8 mouse cellular contexts compared by ENCODE assay signal in the genomic region with DNA sequence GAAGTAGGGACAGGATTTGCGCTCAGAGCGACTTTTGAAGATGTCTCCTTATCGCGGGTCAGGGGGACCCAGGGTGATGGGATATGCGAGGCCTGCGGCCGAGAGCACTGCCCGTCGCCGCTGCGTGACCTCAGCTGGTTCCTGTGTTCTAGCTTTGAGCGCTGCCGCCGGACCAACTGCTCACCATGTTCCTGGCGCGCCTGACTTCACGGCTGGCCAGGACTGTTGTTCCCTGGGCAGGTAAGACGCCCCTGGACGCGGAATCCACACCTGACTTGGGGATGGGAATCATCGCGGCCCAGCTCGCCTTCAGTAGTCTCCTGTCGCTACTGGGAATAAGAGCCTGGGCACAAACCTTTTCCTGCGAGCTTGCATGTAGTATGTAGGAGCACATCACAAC. TPM values are rescaled to one million over a fixed set of nuclear protein-coding genes. Genes with fewer than 3 reads are reported as not detected.
DNase-seq lines count a peak whose midpoint lies in the region; ATAC-seq lines count a peak whose summit lies in the region.

No protein-coding gene starts in this region.

- peaks cover 5% of the 10 kb centered on the region for H3K4me1 ChIP-seq in embryonic facial prominence, embryonic 11.5 days (ENCODE audit: control insufficient read depth, insufficient read depth, low read length)
- H3K4me1 ChIP-seq in intestine, embryonic 14.5 days (replicated peaks; ENCODE audit: control insufficient read depth, insufficient read depth, low read length) = peaks cover 19% of the 10 kb centered on the region

- WGBS in embryonic facial prominence, embryonic 11.5 days = 2% methylated on average over 25 of the region's 25 CpGs
- under 1% methylated on average over 25 of the region's 25 CpGs for WGBS in intestine, embryonic 14.5 days

- peak overlapping the region; percentile 82 for H3K4me3 ChIP-seq in embryonic facial prominence, embryonic 11.5 days (ENCODE audit: low read depth, low read length)
- peak overlapping the region; percentile 87 for H3K4me3 ChIP-seq in intestine, embryonic 14.5 days (ENCODE audit: low read depth, low read length)

- H3K9me3 ChIP-seq in embryonic facial prominence, embryonic 11.5 days (replicated peaks; ENCODE audit: control insufficient read depth, low read length) = no peaks in the 10 kb centered on the region
- H3K9me3 ChIP-seq in intestine, embryonic 14.5 days (ENCODE audit: control insufficient read depth, low read length) = no peaks in the 10 kb centered on the region

- 0 out of 2 replicates have a peak, but pooled peaks have one; percentile 0 for ATAC-seq in embryonic facial prominence, embryonic 11.5 days (replicated peaks; ENCODE audit: insufficient number of reproducible peaks, low FRiP score, low TSS enrichment, low read depth)
- no peak; the same call in 1 of the 2 replicates for ATAC-seq in intestine, embryonic 14.5 days (replicated peaks; ENCODE audit: low FRiP score, low TSS enrichment, low read depth)
- peak; percentile 33 for ATAC-seq in megakaryocyte, adult 5-6 weeks (ENCODE audit: poor library complexity, severe bottlenecking)

- H3K4me2 ChIP-seq in embryonic facial prominence, embryonic 11.5 days (ENCODE audit: low read depth, low read length) = peak overlapping the region; percentile 93
- H3K4me2 ChIP-seq in intestine, embryonic 14.5 days (ENCODE audit: low read length) = peak overlapping the region; percentile 95

- no peaks in the 10 kb centered on the region for H3K27me3 ChIP-seq in embryonic facial prominence, embryonic 11.5 days (ENCODE audit: control insufficient read depth, insufficient read depth, low read length)
- H3K27me3 ChIP-seq in intestine, embryonic 14.5 days (replicated peaks; ENCODE audit: control insufficient read depth, insufficient read depth, low read length) = no peaks in the 10 kb centered on the region

- H3K27ac ChIP-seq in embryonic facial prominence, embryonic 11.5 days (replicated peaks; ENCODE audit: low read depth, low read length) = peak overlapping the region; percentile 81; the same call in 1 of the 2 replicates
- peak overlapping the region; percentile 72 for H3K27ac ChIP-seq in intestine, embryonic 14.5 days (ENCODE audit: low read depth)

- peak overlapping the region; percentile 92 for H3K9ac ChIP-seq in embryonic facial prominence, embryonic 11.5 days (replicated peaks; ENCODE audit: low read length)
- H3K9ac ChIP-seq in intestine, embryonic 14.5 days (ENCODE audit: low read length) = peak overlapping the region; percentile 77

- H3K36me3 ChIP-seq in embryonic facial prominence, embryonic 11.5 days (replicated peaks; ENCODE audit: control insufficient read depth, insufficient read depth, low read depth, low read length) = peaks cover 3% of the 10 kb centered on the region; the same call in 1 of the 2 replicates
- H3K36me3 ChIP-seq in intestine, embryonic 14.5 days (ENCODE audit: control insufficient read depth, insufficient read depth, low read length) = peaks cover 17% of the 10 kb centered on the region

- peak; percentile 52 for DNase-seq in kidney, adult 9 months
- DNase-seq in kidney, adult 11 months = no peak
- no peak for DNase-seq in embryonic facial prominence, embryonic 11.5 days (ENCODE audit: low spot score)
- DNase-seq in intestine, embryonic 14.5 days (ENCODE audit: low spot score) = no peak
- DNase-seq in right cerebral cortex, postnatal 10 days (ENCODE audit: low spot score in 2 of 2) = no peak
- no peak for DNase-seq in gastrocnemius, postnatal 25 days
- DNase-seq in right cerebral cortex, adult 18-20 months = no peak

RNA-seq across cellular contexts. Expression of a gene that starts 0.8 kb away (rescaled TPM):
- 121 and 123 TPM in 2 replicates for polyA plus RNA-seq in embryonic facial prominence, embryonic 11.5 days (2014; fragmentation: Nextera tagmentation; extraction: Ambion mirVana)
- polyA plus RNA-seq in intestine, embryonic 14.5 days (2014; fragmentation: Nextera tagmentation; extraction: Ambion mirVana) = 133 and 151 TPM in 2 replicates
- 99.7 and 101 TPM in 2 replicates for total RNA-seq in megakaryocyte, adult 5-6 weeks (2015)
- total RNA-seq in megakaryocyte, adult 5-6 weeks (2017) = 131 and 143 TPM in 2 replicates
- 10 to 100 TPM; 68.4 to 70.9 TPM for total RNA-seq in gastrocnemius, postnatal 25 days (2021)

RNA-seq across cellular contexts. Expression of a gene that starts 7.6 kb away (rescaled TPM):
- polyA plus RNA-seq in embryonic facial prominence, embryonic 11.5 days (2014; fragmentation: Nextera tagmentation; extraction: Ambion mirVana) = 34.4 and 38.2 TPM in 2 replicates
- polyA plus RNA-seq in intestine, embryonic 14.5 days (2014; fragmentation: Nextera tagmentation; extraction: Ambion mirVana) = 60.0 and 73.3 TPM in 2 replicates
- not detected in 2 replicates for total RNA-seq in megakaryocyte, adult 5-6 weeks (2015)
- 1.2 TPM in 2 replicates for total RNA-seq in megakaryocyte, adult 5-6 weeks (2017)
- 10 to 100 TPM; 37.5 to 37.6 TPM for total RNA-seq in gastrocnemius, postnatal 25 days (2021)

RNA-seq across cellular contexts. Expression of a gene that starts 15.4 kb away (rescaled TPM):
- polyA plus RNA-seq in embryonic facial prominence, embryonic 11.5 days (2014; fragmentation: Nextera tagmentation; extraction: Ambion mirVana) = 6.8 and 7.7 TPM in 2 replicates
- polyA plus RNA-seq in intestine, embryonic 14.5 days (2014; fragmentation: Nextera tagmentation; extraction: Ambion mirVana) = 7.3 and 7.8 TPM in 2 replicates
- total RNA-seq in megakaryocyte, adult 5-6 weeks (2015) = 9.8 and 10.8 TPM in 2 replicates
- 10.5 and 11.3 TPM in 2 replicates for total RNA-seq in megakaryocyte, adult 5-6 weeks (2017)
- total RNA-seq in gastrocnemius, postnatal 25 days (2021) = 100 to 1,000 TPM in 1 of 2 experiments, 10 to 100 TPM in 1; 100.0 to 103 TPM

RNA-seq across cellular contexts. Expression of a gene that starts 19.5 kb away (rescaled TPM):
- 170 and 173 TPM in 2 replicates for polyA plus RNA-seq in embryonic facial prominence, embryonic 11.5 days (2014; fragmentation: Nextera tagmentation; extraction: Ambion mirVana)
- polyA plus RNA-seq in intestine, embryonic 14.5 days (2014; fragmentation: Nextera tagmentation; extraction: Ambion mirVana) = 161 and 192 TPM in 2 replicates
- total RNA-seq in megakaryocyte, adult 5-6 weeks (2015) = 65.8 and 69.8 TPM in 2 replicates
- total RNA-seq in megakaryocyte, adult 5-6 weeks (2017) = 93.7 and 95.6 TPM in 2 replicates
- total RNA-seq in gastrocnemius, postnatal 25 days (2021) = 10 to 100 TPM; 20.4 to 26.6 TPM

RNA-seq across cellular contexts. Expression of a gene that starts 29.2 kb away (rescaled TPM):
- 250 and 256 TPM in 2 replicates for polyA plus RNA-seq in embryonic facial prominence, embryonic 11.5 days (2014; fragmentation: Nextera tagmentation; extraction: Ambion mirVana)
- polyA plus RNA-seq in intestine, embryonic 14.5 days (2014; fragmentation: Nextera tagmentation; extraction: Ambion mirVana) = 237 and 246 TPM in 2 replicates
- total RNA-seq in megakaryocyte, adult 5-6 weeks (2015) = 131 and 139 TPM in 2 replicates
- 49.5 and 50.2 TPM in 2 replicates for total RNA-seq in megakaryocyte, adult 5-6 weeks (2017)
- total RNA-seq in gastrocnemius, postnatal 25 days (2021) = 10 to 100 TPM; 45.1 to 47.7 TPM

Comparison
In these comparisons a context has a peak if more than half of its experiments do, and no peak if none do; other contexts are left out.
1. RNA of a gene that starts 7.6 kb away (total RNA-seq): 37.5 to 37.6 TPM in gastrocnemius, postnatal 25 days; 1.2 TPM in megakaryocyte, adult 5-6 weeks; every median in the first group is over 10 times any median in the second.
2. RNA of a gene that starts 15.4 kb away (total RNA-seq): 100.0 to 103 TPM in gastrocnemius, postnatal 25 days; 9.8 to 11.3 TPM in megakaryocyte, adult 5-6 weeks; every median in the first group is over 4 times any median in the second.